Mouse (Mus musculus) lung, postnatal 0 days (tissue): ENCODE data around the gene Gimap4.

Source experiments
- CTCF ChIP-seq: IDR thresholded peaks from 2 replicates; pipeline ENCODE4 v1.5.1; 2016; ENCODE audit warnings: antibody characterized with exemption, mild to moderate bottlenecking
- EP300 ChIP-seq: IDR thresholded peaks from 2 replicates; pipeline ENCODE4 v1.6.1; 2016; ENCODE audit warnings: antibody characterized with exemption, mild to moderate bottlenecking, control low read depth

DNA sequence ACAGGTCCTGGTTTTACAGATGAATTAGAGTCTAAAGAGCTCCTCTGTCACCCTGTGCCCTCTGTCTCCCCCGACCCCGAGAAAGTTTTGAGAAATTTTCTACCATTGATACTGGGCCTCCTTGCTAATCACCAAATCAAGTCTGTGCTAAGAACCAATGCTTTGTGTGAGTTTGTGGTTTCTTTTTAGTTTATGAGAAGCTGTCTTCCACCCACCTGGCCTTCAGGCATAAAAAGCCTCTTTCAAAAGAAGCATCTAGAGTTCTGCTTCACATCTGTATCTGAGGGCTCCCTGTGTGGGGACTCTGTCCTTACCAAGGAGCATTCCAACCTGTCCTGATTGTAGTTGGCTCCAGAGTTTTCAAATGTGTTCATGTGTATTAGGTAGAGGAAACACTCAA, 902 bp downstream of the Gimap4 start:
- TF ChIP-seq CTCF (no peak), EP300 (no peak)
